Mouse (Mus musculus) lung, embryonic 15.5 days (tissue): ENCODE measurements at regions not wholly inside any gene's neighbourhood (a gene's known extent, or its start where the extent isn't known, plus 50 kb on each side); places are given as distances from the start of the nearest gene placed in this dataset.

ENCODE experiments used
- ATAC-seq: fragments of 200-750 bp; cut with Nextera tagmentation; 2 replicates; pipeline ENCODE4 v1.8.0; 2017; ENCODE audit warnings: moderate number of reproducible peaks, borderline replicate concordance; ENCODE audit not compliant: low FRiP score, low TSS enrichment; ENCODE audit errors: extremely low read depth
- H3K27ac ChIP-seq: fragments of 300-500 bp; sonication (generic); 2 replicates; pipeline ENCODE4 v1.5.1; 2015; ENCODE audit warnings: moderate library complexity, mild to moderate bottlenecking, inconsistent platforms
- H3K27me3 ChIP-seq: fragments of 300-500 bp; sonication (generic); 2 replicates; pipeline ENCODE4 v1.6.1; 2015; ENCODE audit warnings: inconsistent platforms
- H3K36me3 ChIP-seq: fragments of 300-500 bp; sonication (generic); 2 replicates; pipeline ENCODE4 v1.6.1; 2015; ENCODE audit warnings: inconsistent platforms
- H3K4me1 ChIP-seq: fragments of 300-500 bp; sonication (generic); 2 replicates; pipeline ENCODE4 v1.6.1; 2015; ENCODE audit warnings: inconsistent platforms
- H3K4me2 ChIP-seq: fragments of 300-500 bp; sonication (generic); 2 replicates; pipeline ENCODE4 v1.6.1; 2015; ENCODE audit warnings: inconsistent platforms, mild to moderate bottlenecking, moderate library complexity
- H3K4me3 ChIP-seq: fragments of 300-500 bp; sonication (generic); 2 replicates; pipeline ENCODE4 v1.5.1; 2015; ENCODE audit warnings: mild to moderate bottlenecking, inconsistent platforms
- H3K9ac ChIP-seq: fragments of 300-500 bp; sonication (generic); 2 replicates; pipeline ENCODE4 v1.6.1; 2015; ENCODE audit warnings: inconsistent platforms
- H3K9me3 ChIP-seq: fragments of 300-500 bp; sonication (generic); 2 replicates; pipeline ENCODE4 v1.6.1; 2016; ENCODE audit warnings: inconsistent platforms
- WGBS: fragments of 180-500 bp; shearing (Covaris S2); methylation state at CpG from one replicate; pipeline ENCODE4 v1.1.7; 2015; 5-methylcytosine and 5-hydroxymethylcytosine counted together

DNA sequence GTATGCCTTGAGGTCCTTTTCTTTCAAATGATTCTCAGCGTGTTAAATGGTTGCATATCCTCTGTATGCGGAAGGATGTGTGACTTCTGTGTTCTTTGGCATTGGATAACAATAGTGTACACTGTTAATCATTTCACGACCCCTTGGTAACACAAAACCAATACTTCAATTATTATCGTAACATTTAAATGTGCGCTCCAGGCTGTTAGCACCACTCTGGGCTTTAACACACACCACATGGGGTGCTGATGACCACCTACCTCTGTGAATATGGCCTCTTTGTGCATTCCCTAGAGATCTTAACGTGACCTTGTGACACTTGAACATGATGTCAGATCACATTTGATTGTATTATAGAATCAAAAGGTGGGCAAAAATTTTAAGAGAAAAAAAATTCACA is 80.2 kb upstream of the Csnka2ip start:
- ATAC-seq, result no peak
- H3K9ac ChIP-seq, result no peak overlapping the region
- no peak overlapping the region for H3K27ac ChIP-seq
- H3K4me1 ChIP-seq, result peaks cover 2% of the 10 kb centered on the region
- no peaks in the 10 kb centered on the region for H3K27me3 ChIP-seq
- 82% methylated on average over 6 of the region's 6 CpGs for WGBS
- no peaks in the 10 kb centered on the region for H3K36me3 ChIP-seq
- H3K4me2 ChIP-seq, result no peak overlapping the region
- H3K9me3 ChIP-seq, result no peaks in the 10 kb centered on the region
- H3K4me3 ChIP-seq, result no peak overlapping the region

DNA sequence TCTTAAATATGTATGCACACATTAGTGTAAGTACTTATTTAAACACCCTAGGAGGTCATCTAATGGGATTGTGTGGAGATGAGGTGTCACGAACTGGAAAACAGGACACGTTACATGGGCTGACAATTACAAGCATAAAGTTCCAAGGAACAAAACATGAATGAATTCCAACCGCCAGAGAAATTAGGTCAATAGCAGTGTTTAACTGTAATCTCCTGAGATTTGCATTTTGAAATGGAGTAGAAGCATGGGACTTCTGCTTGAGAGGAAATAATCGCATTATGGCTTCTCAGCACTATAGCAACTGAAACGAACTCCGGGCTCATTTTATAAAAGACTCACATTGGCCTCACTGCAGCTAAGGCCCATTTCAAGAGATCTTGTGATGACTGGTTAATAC is 79.7 kb upstream of the Csnka2ip start:
- 79% methylated on average over 6 of the region's 6 CpGs for WGBS
- Histone ChIP-seq H3K9me3 (no peaks in the 10 kb centered on the region), H3K4me1 (peaks cover 5% of the 10 kb centered on the region), H3K4me2 (no peak overlapping the region), H3K36me3 (no peaks in the 10 kb centered on the region), H3K27me3 (no peaks in the 10 kb centered on the region), H3K27ac (no peak overlapping the region), H3K4me3 (no peak overlapping the region), H3K9ac (no peak overlapping the region)
- no peak for ATAC-seq

DNA sequence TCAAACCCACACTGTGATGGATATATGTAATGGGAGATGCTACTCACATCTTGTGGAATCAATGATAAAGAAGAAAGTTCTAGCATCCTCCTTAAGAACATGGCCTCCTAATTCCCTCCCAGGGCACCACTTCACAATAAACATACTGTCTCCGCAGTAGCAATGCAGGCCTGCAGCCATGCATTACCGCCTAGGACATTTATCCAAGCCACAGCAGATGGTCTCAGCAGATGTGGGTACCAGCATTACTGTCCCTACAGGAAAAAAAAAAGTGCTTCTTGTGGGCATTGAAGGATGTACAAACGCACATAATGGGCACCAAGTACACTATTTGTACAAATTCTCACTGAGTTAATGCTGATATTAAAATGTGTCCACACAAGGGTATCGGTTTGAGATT is 78.6 kb upstream of the Csnka2ip start:
- H3K9ac ChIP-seq, result no peak overlapping the region
- no peaks in the 10 kb centered on the region for H3K27me3 ChIP-seq
- H3K4me1 ChIP-seq, result peaks cover 12% of the 10 kb centered on the region
- no peak overlapping the region for H3K4me2 ChIP-seq
- no peaks in the 10 kb centered on the region for H3K9me3 ChIP-seq
- WGBS, result 85% methylated on average over 4 of the region's 4 CpGs
- ATAC-seq, result no peak
- H3K4me3 ChIP-seq, result no peak overlapping the region
- no peak overlapping the region for H3K27ac ChIP-seq
- no peaks in the 10 kb centered on the region for H3K36me3 ChIP-seq

DNA sequence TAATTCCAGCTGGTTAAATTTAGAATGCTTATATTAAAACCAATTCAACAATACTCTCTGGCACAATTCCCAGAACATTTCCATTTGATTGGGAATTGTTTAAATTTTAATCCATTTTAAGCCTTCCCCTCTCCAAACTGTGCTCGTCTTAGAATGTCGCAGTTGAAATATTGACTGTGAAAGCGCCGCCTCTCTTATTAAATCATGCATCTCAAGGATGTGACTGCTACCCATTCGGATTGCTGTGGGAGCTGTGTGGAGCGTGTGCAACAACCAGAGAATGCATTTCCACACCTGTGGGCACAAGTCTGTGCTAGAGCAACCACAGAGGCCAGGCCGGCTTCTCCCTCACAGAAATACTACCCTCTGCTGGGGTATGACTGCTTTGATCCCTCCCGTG is 75.1 kb upstream of the Csnka2ip start:
- Histone ChIP-seq H3K27me3 (no peaks in the 10 kb centered on the region), H3K9ac (no peak overlapping the region), H3K36me3 (no peaks in the 10 kb centered on the region), H3K4me3 (no peak overlapping the region), H3K4me1 (peaks cover 12% of the 10 kb centered on the region), H3K4me2 (no peak overlapping the region), H3K9me3 (no peaks in the 10 kb centered on the region), H3K27ac (no peak overlapping the region)
- 42% methylated on average over 8 of the region's 8 CpGs for whole genome bisulfite sequencing
- ATAC-seq, result peak; percentile 74; the same call in 1 of the 2 replicates

DNA sequence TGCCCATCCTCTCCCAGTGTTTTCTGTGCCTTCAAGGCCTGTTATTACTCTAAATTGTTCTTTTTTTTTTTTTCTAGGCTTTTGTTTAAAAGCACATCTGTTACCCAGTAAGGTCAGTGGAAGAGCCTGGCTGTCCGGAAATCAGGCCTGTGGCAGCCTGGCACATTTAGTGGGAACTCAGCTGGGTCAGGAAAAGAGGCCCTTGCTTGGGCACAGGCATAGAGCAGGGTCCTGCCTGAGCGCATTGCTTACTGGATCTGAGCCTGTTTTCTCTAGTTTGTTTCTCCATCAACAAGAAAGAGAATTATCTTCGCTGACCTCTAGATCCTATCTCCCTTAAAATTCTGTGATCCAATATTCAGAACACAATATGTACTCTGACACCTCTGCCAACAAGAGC is 74.7 kb upstream of the Csnka2ip start:
- Histone ChIP-seq H3K27ac (peak overlapping the region; percentile 59), H3K27me3 (no peaks in the 10 kb centered on the region), H3K4me1 (peaks cover 12% of the 10 kb centered on the region), H3K36me3 (no peaks in the 10 kb centered on the region), H3K4me2 (no peak overlapping the region), H3K4me3 (no peak overlapping the region), H3K9ac (no peak overlapping the region), H3K9me3 (no peaks in the 10 kb centered on the region)
- peak; percentile 69; the same call in 1 of the 2 replicates for ATAC-seq
- 41% methylated on average over 3 of the region's 3 CpGs for WGBS

DNA sequence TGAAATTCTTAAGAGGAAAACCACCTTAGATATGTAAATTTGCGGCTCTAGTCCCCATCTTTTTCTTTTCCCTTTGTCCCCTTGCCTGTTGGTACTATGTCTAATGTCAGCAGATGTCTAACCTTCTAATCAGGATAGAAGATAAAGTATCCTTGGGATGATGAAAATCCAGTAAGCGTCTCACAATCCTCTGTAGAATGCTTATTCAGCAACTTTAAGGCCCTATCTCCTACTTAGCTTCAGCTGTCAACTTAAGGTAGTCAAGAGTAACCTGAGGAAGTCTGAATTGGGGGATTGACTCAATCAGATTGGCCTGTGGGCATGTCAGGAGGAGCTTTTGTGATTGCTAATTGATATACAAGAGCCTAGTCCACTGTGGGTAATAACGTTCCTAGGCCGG is 64.7 kb upstream of the Csnka2ip start:
- 95% methylated on average over 4 of the region's 4 CpGs for WGBS
- no peaks in the 10 kb centered on the region for H3K9me3 ChIP-seq
- H3K27me3 ChIP-seq, result no peaks in the 10 kb centered on the region
- no peak overlapping the region for H3K9ac ChIP-seq
- H3K4me3 ChIP-seq, result no peak overlapping the region
- H3K27ac ChIP-seq, result no peak overlapping the region
- no peak for ATAC-seq
- H3K4me1 ChIP-seq, result no peaks in the 10 kb centered on the region
- H3K36me3 ChIP-seq, result no peaks in the 10 kb centered on the region
- H3K4me2 ChIP-seq, result no peak overlapping the region
